Mouse (Mus musculus) adipocyte (in vitro differentiated cells): ENCODE measurements around the gene Mageb1.
"Not testable (repeated sequence)": the region's sequence is repeated elsewhere in the genome, so short reads cannot be mapped to it uniquely, and the experiment has no call there.

Source experiments
- DNase-seq: peaks from one replicate; pipeline ENCODE4 v3.0.0-alpha.2; 2016; ENCODE audit warnings: low spot score

The Mageb1 gene

DNA sequence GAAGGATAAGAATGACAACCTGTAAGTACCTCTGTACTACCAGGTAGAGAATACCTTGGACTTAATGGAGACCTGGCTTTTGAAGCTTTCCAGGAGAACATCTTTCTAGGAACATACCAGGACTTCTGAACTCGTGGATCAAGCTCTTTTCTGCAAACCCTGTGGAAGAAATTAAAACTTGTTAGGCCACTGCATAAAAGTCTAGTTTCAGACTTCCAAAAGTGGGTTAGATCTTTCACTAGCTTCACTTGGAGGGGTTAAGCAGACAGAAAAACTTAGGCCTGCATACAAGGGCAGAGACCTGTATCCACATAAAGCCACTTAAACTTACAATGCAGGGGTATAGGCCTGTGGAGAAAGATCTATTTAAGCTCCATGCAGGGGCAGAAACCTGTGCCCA, at the start of gene Mageb1:
Mageb1 (minus strand) TSS at position 101 of the 400 bp plus-strand sequence.
- not testable (repeated sequence) for DNase-seq
